Mouse (Mus musculus) liver, adult (tissue): ENCODE results near the gene Pacrg.

ENCODE experiments used
- GATA4 ChIP-seq: IDR thresholded peaks from 2 replicates; pipeline ENCODE4 v1.6.1; 2014; ENCODE audit warnings: mild to moderate bottlenecking, low read length; ENCODE audit not compliant: insufficient replicate concordance

Pacrg gene

DNA sequence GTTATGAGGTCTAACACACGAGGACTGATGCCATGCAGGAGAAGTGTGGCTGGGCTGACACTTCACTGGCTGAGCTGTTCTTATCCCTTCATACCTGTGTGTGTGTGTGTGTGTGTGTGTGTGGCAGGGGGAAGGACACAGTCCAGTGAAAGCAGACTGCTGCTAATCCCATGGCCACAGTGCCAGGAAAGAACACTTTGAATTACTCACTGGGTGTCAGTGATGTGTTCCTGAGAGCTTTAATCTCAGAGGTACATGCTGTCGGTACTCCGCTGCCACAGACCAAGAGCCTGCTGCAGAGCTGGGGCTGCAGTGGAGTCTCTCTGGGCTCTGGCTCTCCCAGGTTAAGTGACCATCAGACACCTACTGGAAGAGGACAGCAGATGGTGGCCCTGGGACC, 290.3 kb downstream of the Pacrg start:
- no peak for TF ChIP-seq GATA4

DNA sequence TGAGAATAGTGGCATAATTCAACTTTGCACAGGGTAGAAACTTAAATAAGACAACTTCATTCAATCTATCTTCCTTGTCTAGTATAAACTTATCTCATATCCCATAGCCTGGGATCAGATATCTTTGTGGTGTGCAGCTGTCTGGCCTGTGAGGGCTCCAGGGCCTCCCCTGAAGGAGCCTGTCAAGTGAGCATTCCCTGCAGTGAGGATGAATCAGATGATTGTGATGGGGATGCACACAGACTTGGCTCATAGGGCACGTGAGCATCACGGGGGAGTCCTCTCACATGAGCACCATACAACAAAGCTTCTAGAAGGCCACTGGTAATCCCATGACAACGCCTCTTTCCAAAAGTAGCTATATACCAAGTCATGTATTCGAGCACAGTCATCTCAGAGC, 291.1 kb downstream of the Pacrg start:
- TF ChIP-seq GATA4 = no peak

DNA sequence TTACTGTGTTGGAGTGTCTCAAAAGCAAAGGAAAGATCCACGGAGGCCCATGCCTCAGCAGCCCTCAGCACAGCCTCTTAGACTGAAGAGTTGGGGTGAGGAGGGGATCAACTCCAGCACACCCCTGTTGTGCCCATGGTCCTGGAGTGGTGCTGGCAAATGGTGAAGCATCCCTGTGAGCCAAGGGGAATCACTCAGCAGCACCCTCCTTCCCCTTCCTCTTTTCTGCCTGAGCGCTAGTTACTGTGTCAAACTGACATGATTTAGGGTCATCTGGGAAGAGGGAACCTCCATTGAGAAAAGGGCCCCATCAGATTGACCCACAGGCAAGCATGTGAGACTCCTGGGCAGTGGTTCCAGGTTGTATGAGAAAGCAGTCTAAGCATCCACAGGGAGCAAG, 299.3 kb downstream of the Pacrg start:
- no peak for TF ChIP-seq GATA4

DNA sequence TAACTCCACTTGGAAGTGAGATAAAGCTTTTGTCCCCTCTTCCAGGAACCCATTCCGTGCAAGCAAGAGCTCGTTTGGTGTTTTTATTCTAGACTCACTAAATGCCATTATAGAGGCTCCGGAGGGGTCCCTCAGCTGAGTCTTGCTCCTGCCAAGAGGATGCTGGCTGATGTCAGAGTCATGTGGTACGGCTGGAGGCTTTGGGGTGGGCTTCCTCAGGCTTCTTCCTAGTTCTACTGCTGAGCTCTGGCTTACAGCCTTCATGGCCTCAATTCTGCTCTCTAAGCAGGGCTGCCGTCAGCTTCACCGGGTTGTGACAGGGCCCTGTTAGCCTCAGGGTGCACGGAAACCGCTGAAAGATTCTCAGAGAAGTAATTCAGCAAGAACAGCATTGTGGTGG, 305.9 kb downstream of the Pacrg start:
- TF ChIP-seq GATA4 = no peak

DNA sequence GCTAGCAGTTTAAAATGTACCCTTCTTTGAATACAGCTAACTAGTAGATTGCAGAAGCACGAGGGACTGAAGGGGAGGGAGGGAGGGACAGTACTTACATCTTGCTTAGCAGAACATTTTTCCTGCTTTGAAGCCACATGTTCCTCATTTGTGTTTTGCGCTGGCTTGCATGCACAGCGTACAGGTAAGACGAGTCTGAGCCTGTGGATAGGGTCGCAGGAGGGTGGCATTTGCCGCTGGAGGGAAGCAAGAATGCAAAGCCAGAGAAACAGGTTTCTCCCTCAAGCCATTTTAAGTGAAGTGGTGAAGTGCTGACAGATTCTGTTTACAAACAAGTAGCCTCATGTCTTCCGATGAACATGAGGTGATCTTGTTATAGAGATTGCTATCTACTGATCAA, 306.6 kb downstream of the Pacrg start:
- no peak for TF ChIP-seq GATA4

DNA sequence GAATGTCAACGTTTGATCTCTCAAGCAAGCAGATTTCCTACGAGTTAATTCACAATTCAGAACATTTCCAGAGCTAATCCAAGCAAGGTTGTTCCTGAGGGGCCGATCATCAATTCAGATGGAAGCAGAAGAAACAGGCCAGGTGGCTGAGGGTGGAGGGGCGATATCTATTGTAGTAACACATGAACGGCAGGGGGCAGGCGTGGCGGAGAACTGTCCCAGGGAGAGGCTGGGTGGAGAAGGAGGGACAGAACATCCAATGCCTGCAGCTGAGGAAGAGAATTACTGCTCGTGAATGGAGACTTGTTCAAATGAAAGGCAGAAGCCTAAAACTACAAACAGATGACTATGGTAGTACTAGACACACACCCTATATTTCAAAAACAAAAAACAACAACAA, 309.1 kb downstream of the Pacrg start:
- no peak for TF ChIP-seq GATA4

DNA sequence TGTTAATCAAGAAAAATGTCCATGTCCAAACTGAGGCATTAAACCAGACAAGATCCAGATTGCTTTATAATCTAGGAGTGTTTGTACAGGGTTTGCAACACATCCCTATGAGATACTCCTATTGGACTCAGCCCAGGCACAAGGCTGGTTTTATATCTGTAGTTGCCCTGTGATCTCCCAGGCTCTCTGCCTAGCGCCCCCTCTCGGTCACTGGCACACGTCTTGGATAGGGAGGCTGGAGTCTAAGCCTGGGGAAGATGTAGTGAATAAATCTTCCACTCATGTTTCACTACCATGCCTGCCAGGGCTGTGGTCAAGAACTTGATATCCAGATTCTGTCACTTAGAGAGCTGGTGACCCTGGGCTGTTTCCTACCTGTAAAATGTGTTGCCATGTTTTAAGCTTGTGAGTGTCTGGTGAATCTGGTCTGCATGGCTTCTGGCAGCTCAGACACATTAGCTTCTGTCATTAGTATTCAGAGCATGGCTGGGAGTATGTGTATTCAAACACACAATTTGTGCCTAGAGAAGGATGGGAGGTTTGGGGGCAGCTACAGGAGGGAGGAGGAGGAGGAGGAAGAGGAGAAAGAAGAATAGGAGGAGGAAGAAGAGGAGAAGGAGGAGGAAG, 310.7 kb downstream of the Pacrg start:
- TF ChIP-seq GATA4 = no peak

DNA sequence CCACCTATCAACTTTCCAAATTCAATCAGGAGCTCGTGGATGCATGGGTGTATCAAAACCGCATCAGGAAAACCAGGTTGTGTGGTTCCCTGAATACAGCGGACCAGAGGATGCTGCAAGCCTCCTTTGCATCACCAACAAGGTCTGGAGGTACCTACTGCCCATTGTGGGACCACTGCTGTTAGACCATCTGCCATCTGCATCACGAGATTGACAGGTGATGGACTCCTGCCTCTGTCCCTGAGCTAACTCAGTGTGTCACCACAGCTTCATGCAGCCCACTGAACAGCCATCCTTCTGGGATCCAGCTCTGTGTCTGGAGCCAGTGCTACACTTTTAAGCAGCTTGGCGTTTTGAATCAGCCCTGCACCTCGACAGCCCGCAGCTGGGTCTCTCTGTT, 318.8 kb downstream of the Pacrg start:
- no peak for TF ChIP-seq GATA4

DNA sequence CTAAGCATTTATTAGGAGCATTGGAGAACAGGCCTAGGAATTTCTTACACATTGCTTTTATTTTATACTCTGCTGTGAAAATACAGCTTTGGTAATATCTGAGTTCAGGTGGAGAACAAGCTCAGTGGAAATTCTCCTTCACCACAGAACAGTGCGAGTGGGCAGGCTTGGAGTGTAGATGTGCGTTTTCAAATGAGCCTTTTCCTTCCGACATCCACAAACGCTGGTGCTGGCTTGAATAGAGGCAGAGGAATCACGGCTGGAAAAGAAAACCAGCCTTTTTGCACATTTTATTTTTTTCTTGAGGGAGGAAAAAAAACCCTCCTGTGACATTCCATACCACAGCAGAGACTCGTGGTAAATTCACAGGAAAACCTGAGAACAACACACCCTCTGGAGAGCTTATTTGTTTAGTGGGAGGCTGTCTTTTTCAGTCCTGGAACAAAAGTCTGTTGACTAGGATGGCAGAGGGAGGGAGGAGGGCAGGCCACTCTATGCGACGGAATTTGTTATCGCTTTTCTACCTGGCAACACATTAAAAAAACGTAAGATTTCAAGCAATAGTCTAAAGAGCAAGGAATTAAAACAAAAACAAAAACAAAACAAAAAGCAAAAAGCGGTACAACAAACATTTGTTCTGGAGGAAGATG, 320.5 kb downstream of the Pacrg start:
- TF ChIP-seq GATA4 = no peak

DNA sequence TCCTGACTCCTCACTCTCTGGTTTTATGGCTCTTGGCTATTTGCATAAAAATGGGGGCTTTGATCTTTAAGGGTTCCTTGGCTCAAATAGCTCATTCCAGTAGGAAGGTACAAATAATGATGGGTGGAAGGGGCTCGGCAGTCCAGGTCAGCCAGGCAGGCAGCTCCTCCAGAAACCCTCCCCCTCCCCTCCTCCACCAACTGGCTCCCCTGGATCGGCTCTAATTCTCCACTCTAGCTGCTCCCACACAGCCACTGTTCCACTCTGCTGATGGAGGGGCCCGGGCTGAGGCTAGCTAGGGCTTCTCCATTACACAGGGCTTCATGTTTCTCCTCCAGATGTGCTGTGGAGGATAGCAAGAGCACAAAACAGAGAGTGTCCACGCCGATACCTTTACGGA, 325.3 kb downstream of the Pacrg start:
- TF ChIP-seq GATA4 = no peak

DNA sequence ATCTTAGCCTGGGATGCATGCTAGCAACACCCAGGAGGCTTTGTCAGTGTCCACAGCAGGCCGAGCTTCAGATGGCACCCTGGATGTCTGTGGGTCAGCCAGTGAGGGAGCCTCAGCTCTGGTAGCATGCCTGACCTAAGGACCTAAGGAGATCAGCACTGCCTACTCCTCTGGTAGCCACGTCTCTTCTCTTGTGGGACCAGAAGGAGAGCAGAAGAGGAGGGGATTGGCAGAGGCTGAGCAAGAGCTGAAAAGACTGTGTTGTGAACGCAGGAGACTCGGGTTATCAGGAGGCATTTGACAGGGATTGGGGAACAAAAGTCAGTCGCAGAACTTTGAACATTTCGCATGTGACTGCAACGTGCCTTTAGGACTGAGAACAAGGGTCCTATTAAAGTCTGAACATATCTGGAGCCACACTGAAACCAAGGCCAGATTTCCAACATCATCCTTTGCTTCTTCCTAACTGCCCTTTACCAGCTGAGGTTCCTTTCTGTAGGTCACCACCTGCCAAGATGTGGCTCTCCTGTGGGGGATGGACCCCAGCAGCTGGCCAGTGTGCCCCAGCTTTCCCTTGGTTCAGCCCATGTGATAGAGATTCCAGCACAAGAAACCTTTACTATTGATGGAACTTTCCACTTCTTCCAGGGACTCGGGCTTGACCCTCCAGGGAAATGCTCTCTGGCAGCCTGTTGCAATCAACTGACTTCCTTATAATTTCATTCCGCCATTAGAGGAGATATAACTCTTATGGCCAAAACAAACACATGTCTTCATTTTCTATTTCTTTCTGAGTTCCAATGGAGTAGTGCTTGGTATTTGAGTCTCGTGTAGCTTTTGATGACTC, 329.0 kb downstream of the Pacrg start:
- no peak for TF ChIP-seq GATA4

DNA sequence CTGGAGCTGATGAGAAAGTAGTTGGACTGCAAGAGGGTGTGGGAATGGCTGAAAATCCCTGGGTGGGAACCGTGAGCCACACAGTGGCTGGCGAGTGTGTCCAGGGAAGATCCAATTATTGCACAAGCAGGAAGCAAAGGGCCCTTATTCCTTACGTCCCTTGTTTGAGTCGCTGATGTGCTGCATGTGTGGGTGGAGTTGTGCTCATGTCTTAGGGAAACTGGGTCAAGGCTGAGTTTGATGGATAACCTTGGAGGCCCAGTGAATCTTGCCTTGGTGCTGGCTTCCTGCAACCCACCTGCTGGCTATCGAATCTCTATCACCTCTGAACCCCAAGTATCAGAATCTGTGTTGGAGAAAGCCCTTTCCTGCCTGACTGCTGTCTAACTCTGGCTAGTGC, 329.6 kb downstream of the Pacrg start:
- no peak for TF ChIP-seq GATA4

DNA sequence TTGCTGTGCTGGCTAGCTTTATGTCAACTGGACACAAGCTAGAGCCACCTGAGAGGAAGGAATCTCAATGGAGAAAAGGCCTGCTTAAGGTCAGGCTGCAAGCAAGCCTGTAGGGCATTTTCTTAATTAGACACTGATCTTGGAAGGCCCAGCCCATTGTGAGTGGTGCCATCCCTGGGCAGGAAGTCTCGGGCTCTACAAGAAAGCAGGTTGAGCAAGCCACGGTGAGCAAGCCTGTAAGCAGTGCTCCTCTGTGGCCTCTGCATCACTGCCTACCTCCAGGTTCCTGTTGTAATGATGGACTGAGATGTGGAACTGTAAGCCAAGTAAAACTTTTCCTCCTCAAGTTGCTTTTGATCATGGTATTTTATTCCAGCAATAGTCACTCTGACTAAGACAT, 332.0 kb downstream of the Pacrg start:
- no peak for TF ChIP-seq GATA4

DNA sequence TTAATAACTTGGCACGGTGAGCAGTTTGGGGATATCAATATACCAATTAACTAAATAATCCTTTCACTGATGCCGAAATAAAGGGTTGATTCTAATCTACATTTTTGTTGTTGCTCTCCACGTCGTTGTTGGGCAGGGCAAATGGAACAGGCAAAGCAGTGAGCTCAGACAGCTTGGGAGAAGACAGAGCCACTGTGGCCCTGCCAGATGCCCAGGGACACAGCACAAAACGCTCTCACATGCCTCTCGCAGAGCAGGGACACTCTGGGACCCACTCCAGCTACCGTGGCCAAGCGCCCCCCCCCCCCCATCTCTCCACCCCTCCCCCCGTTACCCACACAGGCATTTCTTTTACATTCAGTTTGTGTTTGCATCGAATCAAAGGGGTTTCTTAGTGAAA, 332.6 kb downstream of the Pacrg start:
- TF ChIP-seq GATA4 = no peak

DNA sequence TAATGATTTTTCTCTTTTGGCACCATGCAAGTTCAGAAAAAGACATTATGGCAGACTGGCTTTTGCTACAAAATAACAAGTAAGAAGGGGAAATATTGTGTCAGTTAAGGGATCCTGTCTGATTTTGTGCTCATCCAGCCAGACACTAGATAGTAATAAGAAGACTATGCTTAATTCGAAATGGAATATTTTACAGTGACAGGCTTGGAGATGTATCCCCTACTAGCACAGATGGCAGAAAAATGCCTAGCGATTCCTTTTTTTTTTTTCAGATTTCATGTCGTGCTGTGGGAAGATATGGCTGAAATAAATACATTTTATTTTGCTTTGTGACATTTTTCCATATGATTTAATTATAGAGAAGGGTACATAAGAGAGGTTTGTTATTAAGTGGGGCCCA, 333.2 kb downstream of the Pacrg start:
- no peak for TF ChIP-seq GATA4

DNA sequence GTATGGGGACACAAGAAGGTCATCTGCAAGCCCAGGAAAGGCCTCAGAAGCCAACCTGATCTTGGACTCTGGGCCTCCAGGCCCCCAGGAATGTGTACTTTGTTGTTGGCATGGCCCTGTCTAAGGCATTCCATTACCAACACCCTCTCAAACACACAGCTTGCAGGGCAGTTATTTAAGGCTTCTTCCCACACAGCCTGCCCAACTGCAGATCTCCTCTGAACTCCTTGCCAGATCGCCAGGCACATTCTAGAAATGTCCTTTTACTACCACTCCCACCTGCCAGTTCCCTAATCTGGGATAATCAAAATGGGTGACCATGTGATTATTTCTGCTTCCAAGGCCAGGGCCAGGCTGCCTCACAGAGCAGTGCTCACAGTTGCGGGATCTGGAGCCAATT, 338.7 kb downstream of the Pacrg start:
- no peak for TF ChIP-seq GATA4
